8 mouse cellular contexts compared by ENCODE assay signal in genomic region chrX:161718548-161718947, GRCm38 (mm10). TPM values are rescaled to one million over a fixed set of nuclear protein-coding genes. Genes with fewer than 3 reads are reported as not detected.
DNase-seq lines count a peak whose midpoint lies in the region; ATAC-seq and TF ChIP-seq lines count a peak whose summit lies in the region.
"Had no signal": no experiment of that assay in that cellular context is flagged by ENCODE, and none has a peak within 500 bp of the region (broad histone marks: within the 10 kb centered on the region; RNA-seq: fewer than 3 reads in every experiment).

No protein-coding gene starts in this region.

- H3K27ac ChIP-seq in kidney, postnatal 0 days = no peak overlapping the region
- H3K27ac ChIP-seq in forebrain, postnatal 0 days (ENCODE audit: low read depth, low read length) = peak overlapping the region; percentile 85
- H3K27ac ChIP-seq in limb, embryonic 12.5 days = no peak overlapping the region
- peak overlapping the region; percentile 87 for H3K27ac ChIP-seq in neural tube, embryonic 15.5 days (replicated peaks)

- 52% methylated on average over 11 of the region's 11 CpGs for WGBS in kidney, postnatal 0 days
- 34% methylated on average over 11 of the region's 11 CpGs for whole genome bisulfite sequencing in forebrain, postnatal 0 days
- WGBS in limb, embryonic 12.5 days = 33% methylated on average over 11 of the region's 11 CpGs
- WGBS in neural tube, embryonic 15.5 days = 26% methylated on average over 11 of the region's 11 CpGs

- no peak for TF ChIP-seq CTCF in kidney, postnatal 0 days (IDR thresholded peaks at IDR 0.05; ENCODE audit: low read depth)
- TF ChIP-seq CTCF in forebrain, postnatal 0 days (IDR thresholded peaks at IDR 0.05; ENCODE audit: low read depth) = no peak

- H3K4me3 ChIP-seq in kidney, postnatal 0 days (replicated peaks; ENCODE audit: low read depth, low read length) = peak overlapping the region; percentile 53; the same call in 1 of the 2 replicates
- peak overlapping the region; percentile 56 for H3K4me3 ChIP-seq in forebrain, postnatal 0 days (ENCODE audit: low read depth, low read length)
- no peak overlapping the region for H3K4me3 ChIP-seq in limb, embryonic 12.5 days (replicated peaks)
- H3K4me3 ChIP-seq in neural tube, embryonic 15.5 days (replicated peaks) = peak overlapping the region; percentile 59

- no peaks in the 10 kb centered on the region for H3K4me1 ChIP-seq in kidney, postnatal 0 days (replicated peaks; ENCODE audit: insufficient read depth, low read length)
- no peaks in the 10 kb centered on the region for H3K4me1 ChIP-seq in forebrain, postnatal 0 days (ENCODE audit: insufficient read depth)
- no peaks in the 10 kb centered on the region for H3K4me1 ChIP-seq in limb, embryonic 12.5 days (replicated peaks)
- peaks cover 32% of the 10 kb centered on the region for H3K4me1 ChIP-seq in neural tube, embryonic 15.5 days

- no peaks in the 10 kb centered on the region for H3K9me3 ChIP-seq in kidney, postnatal 0 days (replicated peaks; ENCODE audit: low read length)
- H3K9me3 ChIP-seq in forebrain, postnatal 0 days (ENCODE audit: low read length) = no peaks in the 10 kb centered on the region
- H3K9me3 ChIP-seq in limb, embryonic 12.5 days = no peaks in the 10 kb centered on the region
- no peaks in the 10 kb centered on the region for H3K9me3 ChIP-seq in neural tube, embryonic 15.5 days (replicated peaks)

- peak; percentile 17 for DNase-seq in kidney, postnatal 0 days (ENCODE audit: low spot score)
- DNase-seq in kidney, postnatal 25 days = no peak
- no peak for DNase-seq in forebrain, postnatal 0 days
- DNase-seq in right cerebral cortex, postnatal 10 days (ENCODE audit: low spot score in 2 of 2) = no peak

- ATAC-seq in kidney, postnatal 0 days (replicated peaks; ENCODE audit: low FRiP score, low read depth) = no peak
- no peak for ATAC-seq in forebrain, postnatal 0 days
- ATAC-seq in limb, embryonic 12.5 days (ENCODE audit: insufficient number of reproducible peaks, insufficient read depth, low FRiP score, low TSS enrichment, low read depth) = no peak
- no peak for ATAC-seq in neural tube, embryonic 15.5 days (ENCODE audit: low FRiP score)
- ATAC-seq in granulocyte monocyte progenitor cell, adult 5-6 weeks (replicated peaks; ENCODE audit: poor library complexity, severe bottlenecking) = no peak
- ATAC-seq: Patski had no signal

- H3K27me3 ChIP-seq in kidney, postnatal 0 days (ENCODE audit: insufficient read depth, low read length) = peaks cover 5% of the 10 kb centered on the region; the same call in 1 of the 2 replicates
- no peaks in the 10 kb centered on the region; the same call in 1 of the 2 replicates for H3K27me3 ChIP-seq in forebrain, postnatal 0 days (ENCODE audit: insufficient read depth, low read length)
- H3K27me3 ChIP-seq in limb, embryonic 12.5 days = peaks cover 88% of the 10 kb centered on the region
- peaks cover 46% of the 10 kb centered on the region; the same call in 1 of the 2 replicates for H3K27me3 ChIP-seq in neural tube, embryonic 15.5 days (replicated peaks)

- H3K4me2 ChIP-seq in kidney, postnatal 0 days (ENCODE audit: low read length) = peak overlapping the region; percentile 75
- H3K4me2 ChIP-seq in forebrain, postnatal 0 days (ENCODE audit: low read depth) = peak overlapping the region; percentile 62
- peak overlapping the region; percentile 93; the same call in 1 of the 2 replicates for H3K4me2 ChIP-seq in limb, embryonic 12.5 days
- peak overlapping the region; percentile 59 for H3K4me2 ChIP-seq in neural tube, embryonic 15.5 days

- H3K9ac ChIP-seq in kidney, postnatal 0 days (ENCODE audit: low read depth, low read length) = no peak overlapping the region
- H3K9ac ChIP-seq in forebrain, postnatal 0 days = peak overlapping the region; percentile 65
- H3K9ac ChIP-seq in limb, embryonic 12.5 days (replicated peaks) = no peak overlapping the region
- H3K9ac ChIP-seq in neural tube, embryonic 15.5 days (replicated peaks) = peak overlapping the region; percentile 73

- no peaks in the 10 kb centered on the region for H3K36me3 ChIP-seq in kidney, postnatal 0 days (ENCODE audit: insufficient read depth, low read length)
- H3K36me3 ChIP-seq in forebrain, postnatal 0 days (ENCODE audit: insufficient read depth) = no peaks in the 10 kb centered on the region
- no peaks in the 10 kb centered on the region for H3K36me3 ChIP-seq in limb, embryonic 12.5 days
- no peaks in the 10 kb centered on the region for H3K36me3 ChIP-seq in neural tube, embryonic 15.5 days

RNA-seq across cellular contexts. Expression of gene Rai2, which starts 1.7 kb away (rescaled TPM):
- polyA plus RNA-seq in kidney, postnatal 0 days (2015; fragmentation: Nextera tagmentation; extraction: Ambion mirVana) = 5.6 and 5.8 TPM in 2 replicates
- total RNA-seq in forebrain, postnatal 0 days (2014; rRNA removed) = 7.0 and 8.2 TPM in 2 replicates
- polyA plus RNA-seq in forebrain, postnatal 0 days (2015; fragmentation: Nextera tagmentation; extraction: Ambion mirVana) = 8.1 and 11.0 TPM in 2 replicates
- polyA plus RNA-seq in limb, embryonic 12.5 days (2016; fragmentation: Nextera tagmentation; extraction: Ambion mirVana) = 2.5 and 3.3 TPM in 2 replicates
- 15.8 and 18.6 TPM in 2 replicates for polyA plus RNA-seq in neural tube, embryonic 15.5 days (2015; fragmentation: Nextera tagmentation; extraction: Ambion mirVana)
- total RNA-seq in granulocyte monocyte progenitor cell, adult 5-6 weeks (2014; fragmentation: Nextera tagmentation) = not detected in 2 replicates
- not detected in 2 replicates for total RNA-seq in granulocyte monocyte progenitor cell, adult 5-6 weeks (2017)
- polyA plus RNA-seq: Patski had no signal

Comparison
In these comparisons a context has a peak if more than half of its experiments do, and no peak if none do; other contexts are left out.
1. H3K27ac ChIP-seq: peak in forebrain, postnatal 0 days (single experiment) and neural tube, embryonic 15.5 days (single experiment); none in kidney, postnatal 0 days (single experiment) and limb, embryonic 12.5 days (single experiment).
2. H3K9ac ChIP-seq: peak in forebrain, postnatal 0 days (single experiment) and neural tube, embryonic 15.5 days (single experiment); none in kidney, postnatal 0 days (single experiment) and limb, embryonic 12.5 days (single experiment).
3. Peak in every context shown above with its lines, with median percentiles within 50 percentile points of each other: H3K4me2 ChIP-seq.